Mouse (Mus musculus): ENCODE measurements around the gene Lmod3. TPM values are rescaled to one million over a fixed set of nuclear protein-coding genes. Genes with fewer than 3 reads are reported as not detected.

Gene Lmod3
- polyA plus RNA-seq, 1 experiment from 2014 or later: 0.31 TPM

DNA sequence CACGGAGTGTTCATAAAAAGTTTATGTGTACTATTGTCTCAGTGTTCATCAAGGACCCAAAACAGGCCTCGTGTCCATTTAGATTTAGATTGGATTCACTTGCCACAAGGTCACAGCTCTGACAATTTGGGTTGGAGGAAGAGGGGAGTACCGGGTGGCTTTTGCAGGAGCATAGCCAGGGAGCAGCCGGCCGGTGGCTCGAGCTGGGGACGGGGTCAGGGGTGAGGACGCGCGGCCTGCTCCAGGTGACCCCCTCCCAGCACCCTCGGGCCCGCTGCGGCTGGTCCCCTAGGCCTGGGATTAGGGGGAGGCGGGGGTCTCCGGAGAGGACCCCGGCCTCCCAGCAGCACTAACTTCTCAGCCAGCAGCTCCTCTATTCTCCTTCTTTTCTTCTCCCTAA, 47.6 kb downstream of the Lmod3 start:
- ATAC-seq (ENCODE audit: low FRiP score): peak; percentile 62
- peak overlapping the region; percentile 85 for H3K9ac ChIP-seq
- no peaks in the 10 kb centered on the region for H3K9me3 ChIP-seq (replicated peaks)
- WGBS: under 1% methylated on average over 16 of the region's 16 CpGs
- peaks cover 11% of the 10 kb centered on the region for H3K4me1 ChIP-seq
- H3K27me3 ChIP-seq: no peaks in the 10 kb centered on the region
- no peaks in the 10 kb centered on the region for H3K36me3 ChIP-seq
- peak overlapping the region; percentile 85 for H3K27ac ChIP-seq
- peak overlapping the region; percentile 69 for H3K4me3 ChIP-seq
- peak overlapping the region; percentile 57 for H3K4me2 ChIP-seq (replicated peaks)

DNA sequence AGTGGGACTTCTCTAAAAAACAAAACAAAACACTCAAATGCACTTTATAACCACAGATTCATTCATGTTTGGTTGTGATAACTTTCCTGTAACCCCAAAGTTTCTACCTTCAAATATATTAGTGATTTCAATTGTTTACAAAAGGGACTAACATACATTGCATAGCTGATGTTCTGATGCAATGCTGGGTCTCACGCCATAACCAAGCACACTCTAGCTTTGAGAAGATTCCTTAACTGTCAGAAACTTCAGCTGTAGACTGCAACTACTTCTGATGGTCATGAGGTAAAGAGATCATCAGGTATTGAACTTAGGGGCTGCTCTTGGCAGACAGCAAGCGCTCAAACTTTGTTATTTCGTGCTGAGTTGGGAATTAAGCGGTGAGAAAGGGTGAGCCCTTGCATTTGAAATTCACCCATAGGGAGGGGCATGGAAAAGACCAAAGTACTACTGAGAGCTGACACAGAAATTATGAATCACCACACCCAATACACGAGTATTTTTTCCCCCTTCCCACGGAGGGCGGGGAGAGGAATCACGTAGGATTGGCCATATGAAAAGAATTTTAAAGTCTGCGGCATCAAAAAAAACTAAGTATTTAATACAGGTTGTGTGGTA, 48.2 kb downstream of the Lmod3 start:
- H3K9me3 ChIP-seq (replicated peaks): no peaks in the 10 kb centered on the region
- 22% methylated on average over 9 of the region's 9 CpGs for WGBS
- H3K4me3 ChIP-seq: peak overlapping the region; percentile 69
- no peaks in the 10 kb centered on the region for H3K27me3 ChIP-seq
- ATAC-seq (ENCODE audit: low FRiP score): no peak
- no peaks in the 10 kb centered on the region for H3K36me3 ChIP-seq
- H3K27ac ChIP-seq: no peak overlapping the region
- H3K9ac ChIP-seq: peak overlapping the region; percentile 85
- H3K4me2 ChIP-seq (replicated peaks): peak overlapping the region; percentile 57
- H3K4me1 ChIP-seq: peaks cover 11% of the 10 kb centered on the region

DNA sequence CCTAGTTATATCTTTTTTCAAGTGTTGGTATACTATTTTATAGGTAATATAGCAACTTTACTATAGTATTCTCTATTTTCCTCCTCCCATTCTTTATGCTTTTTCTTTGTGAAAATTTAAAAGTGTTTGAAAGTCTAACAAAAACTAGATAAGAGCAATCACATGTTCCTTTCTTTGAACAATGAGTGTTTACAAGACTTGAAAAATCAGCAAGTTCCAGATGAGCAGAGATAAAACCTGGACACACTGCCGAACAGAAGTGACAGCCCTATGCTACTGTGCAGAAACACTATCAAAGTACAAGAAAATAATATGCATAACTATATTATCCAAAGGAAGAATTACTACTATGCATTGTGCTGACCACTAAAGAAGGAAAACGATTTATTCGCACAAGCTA, 50.1 kb downstream of the Lmod3 start:
- H3K27me3 ChIP-seq: no peaks in the 10 kb centered on the region
- H3K9me3 ChIP-seq (replicated peaks): no peaks in the 10 kb centered on the region
- no peak overlapping the region for H3K9ac ChIP-seq
- H3K4me3 ChIP-seq: no peak overlapping the region
- peaks cover 6% of the 10 kb centered on the region for H3K36me3 ChIP-seq
- H3K27ac ChIP-seq: no peak overlapping the region
- no peak for ATAC-seq (ENCODE audit: low FRiP score)
- WGBS: 95% methylated on average over 3 of the region's 3 CpGs
- H3K4me2 ChIP-seq (replicated peaks): no peak overlapping the region
- peaks cover 11% of the 10 kb centered on the region for H3K4me1 ChIP-seq

DNA sequence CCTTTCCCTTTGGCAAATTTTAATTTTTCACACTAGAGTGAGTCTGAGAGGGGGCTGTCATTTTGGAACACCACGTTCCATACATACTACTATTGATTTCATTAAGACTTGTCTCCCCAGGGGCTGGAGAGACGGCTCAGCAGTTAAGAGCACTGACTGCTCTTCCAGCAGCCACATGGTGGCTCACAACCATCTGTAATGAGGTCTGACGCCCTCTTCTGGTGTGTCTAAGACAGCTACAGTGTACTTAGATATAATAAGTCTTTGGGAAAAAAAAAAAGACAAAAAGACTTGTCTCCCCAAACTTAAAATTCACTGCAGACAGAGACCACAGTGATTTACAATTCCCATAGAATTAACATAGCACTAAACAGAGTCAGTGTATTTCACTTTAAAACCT, 52.1 kb downstream of the Lmod3 start:
- Histone ChIP-seq H3K27me3 (no peaks in the 10 kb centered on the region), H3K4me1 (peaks cover 11% of the 10 kb centered on the region), H3K4me2 (replicated peaks) (no peak overlapping the region), H3K9ac (no peak overlapping the region), H3K27ac (no peak overlapping the region), H3K36me3 (peaks cover 25% of the 10 kb centered on the region), H3K4me3 (no peak overlapping the region), H3K9me3 (replicated peaks) (no peaks in the 10 kb centered on the region; the same call in 1 of the 2 replicates)
- 50% methylated on average over 3 of the region's 3 CpGs for WGBS
- no peak for ATAC-seq (ENCODE audit: low FRiP score)

Other genes with a start within 250 kb of the Lmod3 start
- 2.2 and 3.4 TPM in 2 replicates for gene Fam19a4, start 192.3 kb downstream of the Lmod3 start, polyA plus RNA-seq (2016; fragmentation: Nextera tagmentation; extraction: Ambion mirVana)
- gene Eogt, start 103.6 kb downstream of the Lmod3 start, polyA plus RNA-seq (2016; fragmentation: Nextera tagmentation; extraction: Ambion mirVana): 12.2 and 12.6 TPM in 2 replicates
- 38.0 and 45.7 TPM in 2 replicates for gene Tmf1, start 73.6 kb downstream of the Lmod3 start, polyA plus RNA-seq (2016; fragmentation: Nextera tagmentation; extraction: Ambion mirVana)
- 89.4 and 98.7 TPM in 2 replicates for gene Uba3, start 47.1 kb downstream of the Lmod3 start, polyA plus RNA-seq (2016; fragmentation: Nextera tagmentation; extraction: Ambion mirVana)
- gene Arl6ip5, start 42.1 kb downstream of the Lmod3 start, polyA plus RNA-seq (2016; fragmentation: Nextera tagmentation; extraction: Ambion mirVana): 74.3 and 86.0 TPM in 2 replicates

Data from hindbrain, embryonic 12.5 days (tissue).